Mouse (Mus musculus) sigmoid colon, adult 10 weeks (tissue): ENCODE data around the gene Id4. TPM values are rescaled to one million over a fixed set of nuclear protein-coding genes. Genes with fewer than 3 reads are reported as not detected.

Experiments used
- polyA plus RNA-seq: library from polyadenylated mRNA; stranded (reverse); fragments of 350-450 nt; fragmentation: Illumina TruSeq; extraction: RNeasy Lipid Tissue Mini Kit (QIAGEN cat#74804); gene quantifications from one replicate; pipeline ENCODE4 v1.2.3, GENCODE M21; 2014; ENCODE audit warnings: low read depth, low replicate concordance

The Id4 gene
- 67.3 TPM for polyA plus RNA-seq

DNA sequence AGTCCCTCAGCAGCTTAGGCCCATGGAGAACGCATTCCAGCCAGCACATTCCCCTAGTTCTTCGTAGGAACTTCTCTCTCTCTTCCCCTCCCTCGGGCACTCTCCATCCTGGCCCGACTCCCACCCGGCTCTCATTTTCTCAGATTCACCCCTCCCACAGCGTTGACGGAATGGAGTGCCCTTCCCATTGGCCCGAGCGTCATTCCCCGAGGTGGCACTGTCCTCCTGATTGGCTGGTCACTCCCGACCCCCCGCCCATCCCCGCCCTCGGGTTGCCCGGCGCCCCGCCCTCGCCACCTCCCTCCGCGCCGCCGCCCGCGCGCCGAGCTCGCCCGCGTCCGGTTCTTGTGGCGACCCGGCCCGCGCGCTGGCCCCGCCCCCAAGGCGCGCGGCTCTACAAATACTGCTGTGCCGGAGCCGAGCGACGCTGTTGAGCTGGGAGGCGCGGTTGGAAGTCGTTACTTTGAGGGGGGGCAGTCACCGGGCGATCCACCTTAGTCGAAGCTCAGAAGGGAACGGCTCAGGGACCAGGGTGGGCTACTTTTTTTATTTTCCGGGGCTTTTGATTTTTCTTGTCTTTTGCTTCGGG, at the start of gene Id4:
TSS of gene Id4 (plus strand) at position 539 of the 589 bp plus-strand sequence.

